Mouse (Mus musculus) induced T-regulatory cell, adult 2 months (primary cell): ENCODE results near the gene Lef1.

Experiments used
- DNase-seq: peaks from one replicate; pipeline ENCODE4 v3.0.0-alpha.2; 2012; ENCODE audit warnings: low read depth

Lef1 gene

GRCm38 (mm10) chr3:131107301-131108093, 2.8 kb upstream of the Lef1 start:
- peak; percentile 63 for DNase-seq

DNA sequence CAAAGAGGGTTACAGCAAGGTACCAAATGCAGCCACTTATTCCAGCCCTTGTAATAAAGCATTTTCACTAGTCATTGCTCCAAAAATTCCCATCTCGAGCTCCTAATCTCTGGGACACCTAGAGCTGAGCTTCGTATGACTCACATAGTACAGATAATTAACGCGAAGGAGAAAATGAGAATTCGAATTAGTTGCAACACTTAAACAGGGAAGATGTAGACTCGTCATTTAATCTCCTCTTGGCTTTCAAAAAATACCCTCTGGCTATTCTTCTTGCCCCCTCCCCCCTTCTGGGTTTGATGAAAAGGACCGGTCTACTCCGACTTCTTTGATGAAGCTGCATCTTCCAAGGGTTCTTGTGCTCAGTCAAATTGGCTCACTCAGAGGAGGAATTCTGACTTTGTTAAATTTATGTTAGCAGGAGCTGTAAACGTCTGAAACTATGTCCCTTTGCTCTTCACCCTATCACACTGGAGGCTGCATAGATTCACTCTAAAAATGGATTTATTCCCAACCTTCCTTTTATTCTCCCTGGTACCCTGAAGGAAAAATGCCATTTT, 2.1 kb upstream of the Lef1 start:
- DNase-seq = peak; percentile 61

DNA sequence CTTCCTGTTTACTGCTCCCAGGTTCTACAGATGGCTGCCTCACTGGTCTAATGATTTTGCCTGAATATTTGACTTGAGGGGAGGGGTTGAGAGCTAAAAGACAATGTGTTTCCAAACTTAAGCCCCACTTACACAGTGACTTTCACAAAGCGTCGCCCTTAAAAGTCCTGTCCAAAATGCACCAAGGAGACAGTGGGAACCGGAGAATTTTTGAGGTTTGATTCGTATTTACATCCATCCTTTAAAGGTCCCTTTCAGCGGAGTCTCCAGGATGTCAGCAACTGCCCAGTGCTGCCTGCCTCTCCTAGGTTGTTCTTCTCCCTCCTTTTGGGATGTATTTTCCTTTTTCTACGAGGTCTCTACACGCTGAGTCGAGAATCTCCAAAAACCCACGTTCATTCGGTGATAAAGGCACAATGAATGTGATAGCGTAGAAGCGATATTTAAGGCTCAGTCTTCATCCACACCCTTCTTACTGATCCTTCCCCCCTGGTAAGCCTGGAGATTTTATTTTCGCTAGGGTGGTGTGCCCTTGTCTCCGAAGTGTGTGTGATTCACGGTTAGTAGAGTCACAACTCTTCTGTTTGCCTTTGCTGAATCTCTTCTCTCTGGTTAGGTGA, 1.1 kb upstream of the Lef1 start:
- DNase-seq = peak; percentile 66

DNA sequence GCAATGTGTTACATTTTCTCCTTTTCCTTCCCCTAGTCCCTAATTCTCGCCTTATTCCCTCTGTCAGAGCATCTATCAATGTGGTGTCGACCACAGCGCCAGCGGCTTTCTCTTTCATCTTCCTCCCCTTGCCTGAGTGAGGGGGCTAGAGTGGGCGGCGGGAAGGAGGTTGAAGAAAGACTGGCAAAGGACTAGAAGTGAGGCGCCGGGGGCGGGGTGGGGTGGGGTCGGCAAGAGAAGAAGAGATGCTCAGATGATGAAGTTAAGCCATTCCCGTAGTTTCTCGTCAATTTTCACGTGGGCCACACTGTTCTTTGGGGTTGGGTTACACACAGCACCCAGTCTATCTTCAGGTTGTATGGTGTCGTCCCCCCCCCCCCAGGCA, 593 bp upstream of the Lef1 start:
- DNase-seq = no peak

DNA sequence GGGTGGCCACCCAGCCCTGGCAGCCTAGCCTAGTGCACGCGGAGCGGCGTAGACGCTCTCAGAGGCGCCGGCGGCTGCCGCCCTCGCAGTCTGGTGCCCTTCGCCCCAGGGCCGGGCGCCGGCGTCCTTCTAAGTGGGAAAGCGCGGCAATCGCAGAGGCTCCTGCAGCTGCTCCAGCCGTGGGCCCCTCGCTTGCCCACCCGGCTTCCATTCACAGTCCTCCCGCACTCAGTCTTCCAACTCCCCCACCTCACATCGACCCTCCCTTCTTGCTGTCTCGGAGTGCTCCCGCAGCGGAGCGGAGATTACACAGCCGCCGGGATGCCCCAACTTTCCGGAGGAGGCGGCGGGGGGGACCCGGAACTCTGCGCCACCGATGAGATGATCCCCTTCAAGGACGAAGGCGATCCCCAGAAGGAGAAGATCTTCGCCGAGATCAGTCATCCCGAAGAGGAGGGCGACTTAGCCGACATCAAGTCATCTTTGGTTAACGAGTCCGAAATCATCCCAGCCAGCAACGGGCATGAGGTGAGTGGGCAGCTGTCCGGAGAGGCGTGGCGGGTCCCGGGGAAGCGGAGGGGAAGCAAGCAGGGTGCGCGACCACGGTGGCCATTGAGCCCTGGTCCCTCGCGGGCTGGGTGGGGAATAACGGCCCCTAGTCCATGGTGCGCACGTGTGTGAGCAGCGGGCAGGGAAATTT, 1.0 kb downstream of the Lef1 start:
- peak; percentile 72 for DNase-seq

DNA sequence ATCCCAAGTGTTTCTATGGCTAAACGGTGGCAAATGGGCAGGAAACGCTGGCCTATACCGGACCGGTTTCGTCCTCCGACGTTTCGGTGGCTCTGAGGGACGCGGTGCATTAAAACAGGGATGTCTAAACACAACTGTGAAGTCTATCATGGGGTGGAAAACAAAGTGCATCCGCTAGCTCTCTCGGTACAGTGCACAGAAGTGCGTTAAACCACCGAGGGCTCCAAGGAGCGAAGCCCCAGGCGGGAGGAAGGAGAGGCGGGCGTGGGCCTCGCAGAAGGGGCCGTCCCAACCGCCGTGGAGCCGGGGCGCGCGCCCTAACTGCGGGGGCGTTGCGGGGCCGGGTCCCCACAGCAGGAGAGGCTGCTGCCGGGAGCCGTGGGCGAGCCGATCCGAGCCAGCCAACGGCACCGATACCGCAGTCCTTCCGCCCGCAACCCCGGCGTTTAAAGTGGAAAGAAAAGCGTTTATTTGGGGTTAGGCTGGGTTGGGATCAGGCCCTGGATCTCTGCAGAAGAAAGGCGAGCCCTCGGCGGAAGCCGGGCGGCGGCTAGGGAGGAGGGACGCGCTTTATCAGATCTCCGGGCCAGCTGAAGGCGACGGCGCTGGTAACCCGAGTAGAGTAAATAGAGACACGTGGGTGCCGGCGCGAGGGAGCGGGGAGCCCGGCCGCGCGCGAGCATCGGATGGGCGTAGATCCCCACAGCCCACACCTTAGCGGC, 1.7 kb downstream of the Lef1 start:
- peak; percentile 91 for DNase-seq

- DNase-seq = peak; percentile 90
Observed at GRCm38 (mm10) chr3:131112573-131112955, 2.3 kb downstream of the Lef1 start.

- DNase-seq = peak; percentile 86
Observed at GRCm38 (mm10) chr3:131113029-131113428, 2.8 kb downstream of the Lef1 start.

DNA sequence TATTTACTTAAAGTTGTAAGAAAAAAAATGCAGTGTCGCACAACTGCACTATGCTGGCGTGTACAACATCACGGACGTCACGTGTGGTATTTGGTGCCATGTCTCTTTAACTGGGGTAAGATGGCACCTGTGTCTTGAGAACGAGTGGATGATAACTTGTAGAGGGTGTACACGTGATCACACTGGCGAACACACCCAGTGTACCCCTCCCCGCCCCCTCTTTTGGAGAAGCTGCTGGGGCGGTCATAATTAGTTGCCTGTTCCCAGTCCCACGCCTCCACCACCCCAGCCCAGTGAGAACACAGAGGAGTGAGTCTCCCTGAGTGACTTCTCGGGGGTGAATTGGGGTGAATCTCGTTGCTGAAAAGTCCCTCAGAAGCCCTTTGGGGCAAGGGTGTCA, 5.8 kb downstream of the Lef1 start:
- peak; percentile 67 for DNase-seq

GRCm38 (mm10) chr3:131117352-131117751, 7.1 kb downstream of the Lef1 start:
- DNase-seq = no peak

DNA sequence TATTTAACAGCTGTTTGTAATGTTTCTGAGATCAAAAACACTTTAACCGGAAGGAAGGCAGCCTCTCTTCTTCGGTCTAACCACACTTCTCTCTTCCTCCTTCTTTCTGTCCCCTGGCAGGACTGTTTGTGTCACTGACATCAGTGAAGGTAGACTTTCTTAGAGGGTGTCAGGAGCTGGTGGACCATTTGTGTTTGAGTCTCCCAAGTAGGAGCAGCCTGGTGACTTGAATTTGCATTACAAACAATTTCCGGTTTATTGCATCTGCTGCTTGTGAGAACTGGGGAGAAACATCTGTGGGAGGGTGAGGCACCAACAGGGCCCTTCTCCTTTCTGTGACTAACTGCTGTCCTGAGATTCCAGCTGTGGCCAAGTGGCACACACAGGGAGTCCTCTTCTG, 7.6 kb downstream of the Lef1 start:
- no peak for DNase-seq

GRCm38 (mm10) chr3:131119435-131119834, 9.2 kb downstream of the Lef1 start:
- DNase-seq = no peak

DNA sequence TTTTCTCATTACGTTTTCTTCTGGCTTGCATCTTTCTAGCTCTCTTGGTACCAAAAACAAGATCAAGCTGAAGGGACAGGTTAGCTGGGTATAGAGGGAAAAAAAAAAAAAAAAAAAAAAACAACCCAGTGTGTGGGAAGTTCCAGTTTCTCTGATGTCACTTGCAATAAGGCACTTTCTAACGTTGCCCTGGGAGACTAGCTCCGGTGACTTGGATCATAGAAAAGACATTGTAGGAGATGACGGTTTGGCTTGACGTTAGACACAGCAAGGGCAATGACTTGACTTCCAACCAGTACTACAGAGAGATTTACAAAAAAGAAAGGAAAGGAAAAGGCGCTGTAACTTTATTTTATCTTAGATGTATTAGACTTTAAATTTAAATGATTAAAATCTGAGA, 13.2 kb downstream of the Lef1 start:
- no peak for DNase-seq

GRCm38 (mm10) chr3:131125873-131126272, 15.6 kb downstream of the Lef1 start:
- DNase-seq = peak; percentile 47

- no peak for DNase-seq
Observed at GRCm38 (mm10) chr3:131126438-131126837, 16.2 kb downstream of the Lef1 start.

GRCm38 (mm10) chr3:131134003-131134402, 23.7 kb downstream of the Lef1 start:
- no peak for DNase-seq

DNA sequence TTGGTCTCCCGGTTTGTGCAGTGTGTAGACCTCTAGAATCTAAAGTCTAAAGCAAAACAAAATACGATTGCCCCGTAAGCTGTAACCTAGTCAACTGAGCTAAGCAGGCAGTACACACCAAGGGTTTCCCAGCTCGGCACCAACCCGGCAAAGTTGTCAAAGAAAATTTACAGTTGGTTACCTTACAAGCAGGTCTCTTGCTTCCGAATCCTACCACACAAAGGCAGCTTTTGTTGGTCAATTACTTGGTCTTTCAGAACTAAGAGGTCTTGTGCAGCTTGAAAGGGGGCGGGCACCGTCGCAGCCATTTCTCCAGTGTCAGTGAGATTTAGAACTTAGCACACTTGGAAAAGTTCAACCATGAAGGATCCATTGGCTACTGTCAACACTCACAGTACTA, 25.2 kb downstream of the Lef1 start:
- no peak for DNase-seq

- no peak for DNase-seq
Observed at GRCm38 (mm10) chr3:131136455-131136854, 26.2 kb downstream of the Lef1 start.

- no peak for DNase-seq
Observed at GRCm38 (mm10) chr3:131137119-131137781, 27.0 kb downstream of the Lef1 start.

DNA sequence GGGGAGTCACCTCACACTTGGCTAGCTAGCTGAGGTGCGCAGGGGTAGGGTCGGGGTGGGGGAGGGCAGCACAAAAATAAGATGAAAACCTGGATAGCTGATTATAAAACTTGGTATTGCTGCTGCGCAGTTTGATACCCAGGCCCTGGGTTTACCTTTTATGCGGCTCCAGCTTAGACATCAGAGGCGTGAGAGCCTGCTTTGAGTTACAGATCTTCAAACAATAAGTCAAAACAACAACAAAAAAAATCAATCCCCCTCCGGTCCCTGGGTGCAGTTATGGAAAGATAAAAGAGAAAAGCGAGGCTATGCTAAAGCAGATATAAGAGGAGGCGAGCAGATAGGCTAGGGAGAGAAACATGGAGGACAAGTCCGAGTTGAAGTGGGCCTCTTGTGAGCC, 28.0 kb downstream of the Lef1 start:
- no peak for DNase-seq

DNA sequence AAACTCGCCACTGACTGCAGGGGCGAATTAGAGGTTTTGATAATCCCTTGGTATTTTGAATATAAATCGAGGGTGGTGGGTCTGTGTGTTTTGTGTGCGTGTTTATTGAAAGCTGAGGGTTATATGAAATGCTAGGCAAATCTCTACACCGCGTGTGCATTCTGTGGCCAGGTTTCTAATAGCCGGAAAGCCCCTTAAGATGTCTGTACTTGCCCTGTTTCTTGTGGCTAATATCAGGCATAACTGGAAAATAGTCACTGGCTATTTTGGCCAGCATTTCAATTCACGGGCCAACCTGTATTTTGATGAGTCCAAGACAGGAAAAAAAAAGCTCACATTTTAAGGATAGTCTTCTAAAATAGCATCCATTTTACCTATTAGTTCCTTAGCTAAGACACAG, 28.5 kb downstream of the Lef1 start:
- DNase-seq = no peak
